Mouse (Mus musculus) right cerebral cortex, adult 18-20 months (tissue): ENCODE results near the gene Rtcb.

ENCODE experiments used
- DNase-seq: peaks from one replicate; pipeline ENCODE4 v3.0.0; 2022; ENCODE audit warnings: mixed read lengths

Rtcb gene

GRCm38 (mm10) chr10:85957464-85957950 lies at the start of gene Rtcb:
Gene Rtcb (minus strand): TSS chr10:85957823.
- DNase-seq: peak; percentile 98

GRCm38 (mm10) chr10:86006455-86006854 lies 48.8 kb upstream of the Rtcb start:
- no peak for DNase-seq

- no peak for DNase-seq
Measured at GRCm38 (mm10) chr10:86000447-86000846, 42.8 kb upstream of the Rtcb start.

- DNase-seq: no peak
Measured at GRCm38 (mm10) chr10:85994543-85995104, 37.0 kb upstream of the Rtcb start.

GRCm38 (mm10) chr10:85993836-85994235 lies 36.2 kb upstream of the Rtcb start:
- no peak for DNase-seq

GRCm38 (mm10) chr10:85992412-85992811 lies 34.8 kb upstream of the Rtcb start:
- no peak for DNase-seq

- DNase-seq: no peak
Measured at GRCm38 (mm10) chr10:85989412-85990115, 31.9 kb upstream of the Rtcb start.

GRCm38 (mm10) chr10:85972915-85973314 lies 15.3 kb upstream of the Rtcb start:
- DNase-seq: peak; percentile 16

- DNase-seq: no peak
Measured at GRCm38 (mm10) chr10:85971826-85972225, 14.2 kb upstream of the Rtcb start.

- no peak for DNase-seq
Measured at GRCm38 (mm10) chr10:85969894-85970620, 12.4 kb upstream of the Rtcb start.

GRCm38 (mm10) chr10:85968731-85969130 lies 11.1 kb upstream of the Rtcb start:
- no peak for DNase-seq

GRCm38 (mm10) chr10:85968157-85968634 lies 10.6 kb upstream of the Rtcb start:
- DNase-seq: peak; percentile 74

- no peak for DNase-seq
Measured at GRCm38 (mm10) chr10:85967411-85968156, 10.0 kb upstream of the Rtcb start.

- no peak for DNase-seq
Measured at GRCm38 (mm10) chr10:85966476-85966875, 8.9 kb upstream of the Rtcb start.

GRCm38 (mm10) chr10:85964316-85964715 lies 6.7 kb upstream of the Rtcb start:
- no peak for DNase-seq

GRCm38 (mm10) chr10:85962897-85963296 lies 5.3 kb upstream of the Rtcb start:
- no peak for DNase-seq

- no peak for DNase-seq
Measured at GRCm38 (mm10) chr10:85956871-85957419, 678 bp downstream of the Rtcb start.

GRCm38 (mm10) chr10:85954429-85954828 lies 3.2 kb downstream of the Rtcb start:
- no peak for DNase-seq

- DNase-seq: no peak
Measured at GRCm38 (mm10) chr10:85953401-85953800, 4.2 kb downstream of the Rtcb start.

- no peak for DNase-seq
Measured at GRCm38 (mm10) chr10:85951765-85952443, 5.7 kb downstream of the Rtcb start.

GRCm38 (mm10) chr10:85948483-85949196 lies 9.0 kb downstream of the Rtcb start:
- DNase-seq: no peak
